Mouse (Mus musculus) kidney, adult 2 months (tissue): ENCODE measurements around the gene Dusp18.

Experiments
- CTCF ChIP-seq: fragments of 200-500 bp; conservative IDR thresholded peaks from 2 replicates; pipeline ENCODE4 v1.5.1; 2011; ENCODE audit warnings: low read depth, mild to moderate bottlenecking, control low read depth, low read length, moderate library complexity, mixed read lengths; ENCODE audit not compliant: insufficient read depth, insufficient read length
- POLR2A ChIP-seq: fragments of 200-500 bp; IDR thresholded peaks from one replicate; pipeline ENCODE4 v1.6.1; 2011; ENCODE audit warnings: low read depth, low read length, control low read depth

DNA sequence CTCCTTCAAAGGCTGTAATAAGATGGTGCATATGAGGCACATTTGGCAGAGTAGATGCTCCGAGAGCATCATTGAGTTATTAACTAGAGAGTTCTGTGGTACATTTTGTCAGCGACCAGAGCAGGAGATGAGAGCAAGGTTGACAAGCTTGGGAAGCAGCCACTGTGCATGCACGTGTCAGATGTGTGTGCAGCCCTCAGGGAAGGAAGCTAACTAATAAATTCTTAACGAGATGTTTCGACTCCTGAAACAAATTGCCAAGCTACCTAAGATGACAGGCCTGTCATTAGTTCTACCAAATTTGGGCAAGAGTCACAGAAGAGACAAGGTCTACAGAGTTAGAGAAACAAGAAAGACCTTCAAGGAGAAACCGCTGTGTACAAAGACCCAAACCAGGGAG, 30.7 kb upstream of the Dusp18 start:
- TF ChIP-seq CTCF (no peak), POLR2A (no peak)
